Mouse (Mus musculus) heart, adult 11 months (tissue): Measurements from ENCODE around the gene 1190002N15Rik.

Experiments
- DNase-seq: peaks from one replicate; pipeline ENCODE4 v3.0.0; 2022

The 1190002N15Rik gene

GRCm38 (mm10) chr9:94537970-94538822, at the start of gene 1190002N15Rik:
1190002N15Rik (minus strand) TSS chr9:94538081.
- DNase-seq = peak; percentile 100

DNA sequence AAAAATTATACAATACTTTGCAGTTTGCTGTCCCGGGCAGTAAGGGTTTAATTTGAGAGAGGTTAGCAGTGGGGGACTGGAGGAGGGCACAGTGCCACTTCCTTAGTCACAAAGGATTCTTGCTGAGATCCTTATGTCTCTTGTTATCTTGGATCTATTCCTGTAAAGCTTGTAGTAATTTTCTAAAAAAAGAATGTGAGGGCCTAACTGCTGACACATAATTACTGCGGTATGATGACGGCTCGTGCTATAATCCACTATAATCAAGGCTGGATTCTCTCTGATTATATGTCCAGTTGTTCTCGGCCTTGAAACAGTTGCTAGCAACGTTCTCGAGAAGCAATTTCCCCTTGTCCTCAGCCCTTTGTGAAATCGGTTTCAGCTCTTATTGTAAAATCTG, 44.4 kb upstream of the 1190002N15Rik start:
- DNase-seq = no peak

GRCm38 (mm10) chr9:94581661-94582060, 43.8 kb upstream of the 1190002N15Rik start:
- no peak for DNase-seq

- no peak for DNase-seq
These were observed 42.3 kb upstream of the 1190002N15Rik start for GRCm38 (mm10) chr9:94580071-94580737.

DNA sequence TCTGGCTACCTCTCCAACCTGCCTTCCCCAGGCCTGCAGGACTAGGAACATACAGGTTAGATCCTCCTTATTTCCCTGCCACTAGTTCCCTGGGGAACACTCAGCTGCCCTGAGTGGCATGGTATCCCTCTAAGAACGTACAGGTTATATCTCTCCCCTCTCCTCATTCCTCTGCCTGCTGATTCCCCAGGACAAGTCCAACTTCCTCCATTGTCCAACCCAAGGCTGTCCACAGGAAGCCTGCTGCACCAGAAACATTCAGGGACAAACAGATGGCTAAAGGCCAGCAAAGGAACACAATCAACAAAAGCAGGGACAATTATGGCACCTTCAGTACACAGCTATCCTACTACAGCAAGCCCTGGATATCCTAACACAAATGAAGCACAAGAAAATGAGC, 33.9 kb upstream of the 1190002N15Rik start:
- peak; percentile 94 for DNase-seq

- no peak for DNase-seq
These were observed 30.5 kb upstream of the 1190002N15Rik start for GRCm38 (mm10) chr9:94568386-94568785.

DNA sequence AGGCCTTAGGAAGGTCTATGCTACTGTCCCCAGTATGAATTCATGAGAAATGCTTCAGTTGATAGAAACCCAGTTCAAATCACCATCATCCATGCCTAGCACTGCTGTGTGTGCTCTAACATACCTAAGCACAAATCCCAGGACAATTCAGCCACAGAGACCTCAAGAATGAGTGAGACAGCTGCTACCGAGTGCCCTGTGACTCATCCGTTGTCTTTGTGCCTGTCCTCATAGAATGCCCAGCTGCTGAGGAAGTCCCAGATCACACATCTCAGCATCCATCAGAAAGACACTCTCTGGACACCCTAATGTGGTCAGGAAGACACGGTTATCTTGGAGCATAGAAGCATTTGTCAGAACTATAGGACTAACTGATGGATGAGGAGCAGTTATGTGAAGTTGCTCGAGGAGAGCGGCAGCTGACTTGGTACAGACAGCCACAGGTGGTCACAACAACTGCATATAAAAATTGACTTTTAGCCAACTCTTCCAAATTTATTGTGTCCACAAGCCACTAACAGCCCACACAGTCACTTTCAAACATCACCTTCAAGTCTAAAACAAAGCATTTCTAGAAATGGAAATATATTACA, 29.9 kb upstream of the 1190002N15Rik start:
- DNase-seq = no peak

- DNase-seq = no peak
These were observed 19.1 kb upstream of the 1190002N15Rik start for GRCm38 (mm10) chr9:94556776-94557514.

DNA sequence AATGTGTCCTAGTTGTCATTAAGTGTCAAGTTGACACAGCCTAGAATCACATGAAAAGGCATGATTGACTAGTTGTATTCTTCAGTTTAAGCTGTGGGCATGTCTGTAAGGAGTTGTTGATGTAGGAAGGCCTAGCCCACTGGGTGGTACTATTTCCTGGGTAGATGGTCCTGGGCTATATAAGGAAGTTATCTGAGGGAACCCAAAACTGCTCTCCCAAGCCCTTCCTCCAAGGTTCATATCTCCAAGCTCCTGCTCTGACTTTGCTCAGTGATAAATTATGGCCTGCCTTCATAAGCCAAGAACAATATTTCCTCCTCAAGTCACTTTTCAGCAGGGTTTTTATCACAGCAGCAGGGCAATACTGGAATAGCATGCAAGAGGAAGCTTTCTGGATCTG, 18.4 kb upstream of the 1190002N15Rik start:
- DNase-seq = peak; percentile 59

- DNase-seq = peak; percentile 83
These were observed 12.7 kb upstream of the 1190002N15Rik start for GRCm38 (mm10) chr9:94550493-94551095.

- no peak for DNase-seq
These were observed 6.0 kb upstream of the 1190002N15Rik start for GRCm38 (mm10) chr9:94543881-94544280.

DNA sequence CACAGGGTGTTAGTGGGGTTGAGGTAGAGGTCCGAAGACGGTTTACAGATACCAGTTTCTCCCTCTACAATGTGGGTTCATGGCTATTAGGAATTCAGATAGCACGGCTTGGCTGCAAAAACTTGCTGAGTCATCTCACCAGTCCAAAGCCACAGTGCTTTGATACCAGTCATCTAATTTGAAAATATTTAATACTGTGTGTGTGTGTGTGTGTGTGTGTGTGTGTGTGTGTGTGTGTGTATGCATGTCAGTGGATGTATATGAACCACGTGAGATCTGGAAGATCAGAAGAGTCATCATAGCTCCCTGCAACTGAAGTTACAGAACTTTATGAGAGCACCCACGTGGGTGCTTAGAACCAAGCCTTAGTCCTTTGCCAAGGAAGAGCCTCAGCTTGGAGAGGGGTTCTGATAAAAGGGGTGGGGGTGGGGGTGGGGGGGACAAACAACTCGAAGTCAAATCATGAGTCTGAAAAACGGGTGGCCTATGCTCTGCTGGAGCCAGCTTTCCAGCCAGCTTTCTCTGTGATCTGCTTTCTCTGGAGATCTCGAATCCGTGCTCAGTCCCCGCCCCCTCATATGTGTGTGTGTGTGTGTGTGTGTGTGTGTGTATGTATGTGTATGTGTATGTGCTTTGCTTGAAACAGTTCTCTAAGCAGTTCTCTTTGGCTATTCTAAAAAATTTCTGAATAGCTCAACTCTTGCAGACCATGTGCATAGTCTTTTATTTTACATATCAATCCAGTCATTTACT, 2.6 kb upstream of the 1190002N15Rik start:
- DNase-seq = peak; percentile 80

GRCm38 (mm10) chr9:94539346-94539865, 1.5 kb upstream of the 1190002N15Rik start:
- DNase-seq = peak; percentile 68

GRCm38 (mm10) chr9:94538823-94539143, 902 bp upstream of the 1190002N15Rik start:
- DNase-seq = no peak

GRCm38 (mm10) chr9:94537051-94537917, 597 bp downstream of the 1190002N15Rik start:
- DNase-seq = peak; percentile 97

GRCm38 (mm10) chr9:94536261-94536905, 1.5 kb downstream of the 1190002N15Rik start:
- peak; percentile 84 for DNase-seq

- DNase-seq = no peak
These were observed 3.1 kb downstream of the 1190002N15Rik start for GRCm38 (mm10) chr9:94534795-94535194.

GRCm38 (mm10) chr9:94534226-94534625, 3.7 kb downstream of the 1190002N15Rik start:
- no peak for DNase-seq

- DNase-seq = peak; percentile 88
These were observed 4.2 kb downstream of the 1190002N15Rik start for GRCm38 (mm10) chr9:94533641-94534040.

GRCm38 (mm10) chr9:94529987-94530386, 7.9 kb downstream of the 1190002N15Rik start:
- no peak for DNase-seq
